Mouse (Mus musculus): ENCODE measurements around the gene Msl3l2.

- TF ChIP-seq CTCF (IDR thresholded peaks at IDR 0.05; ENCODE audit: insufficient read depth, low read length) (no peak), POLR2A (IDR thresholded peaks at IDR 0.05; ENCODE audit: borderline replicate concordance, extremely low read depth, low read depth, low read length) (no peak)
Measured at GRCm38 (mm10) chr10:56096757-56097156, 10.0 kb upstream of the Msl3l2 start.

Data from lung, adult 2 months (tissue).